Mouse (Mus musculus) hindbrain, embryonic 14.5 days (tissue): ENCODE measurements at regions not wholly inside any gene's neighbourhood (a gene's known extent, or its start where the extent isn't known, plus 50 kb on each side); places are given as distances from the start of the nearest gene placed in this dataset.
A peak's percentile ranks its signal among the peaks of the same experiment; 100 is the strongest.

ENCODE experiments used
- ATAC-seq: fragments of 200-750 bp; cut with Nextera tagmentation; 2 replicates; pipeline ENCODE4 v1.8.0; 2017; ENCODE audit warnings: moderate number of reproducible peaks, mild to moderate bottlenecking, moderate TSS enrichment, moderate library complexity; ENCODE audit not compliant: low FRiP score
- DNase-seq: peaks from one replicate; pipeline ENCODE4 v3.0.0-alpha.2; 2015; ENCODE audit warnings: low spot score
- H3K27ac ChIP-seq: fragments of 300-500 bp; sonication (generic); 2 replicates; pipeline ENCODE4 v1.5.1; 2014; ENCODE audit warnings: mild to moderate bottlenecking, moderate library complexity
- H3K27me3 ChIP-seq: fragments of 300-500 bp; sonication (generic); 2 replicates; pipeline ENCODE4 v1.6.1; 2014; ENCODE audit warnings: mild to moderate bottlenecking, low read length, mixed read lengths; ENCODE audit not compliant: control insufficient read depth, insufficient read depth
- H3K36me3 ChIP-seq: fragments of 300-500 bp; sonication (generic); replicated peaks from 2 replicates; pipeline ENCODE4 v1.6.1; 2014; ENCODE audit not compliant: control insufficient read depth, insufficient read depth
- H3K4me1 ChIP-seq: fragments of 300-500 bp; sonication (generic); replicated peaks from 2 replicates; pipeline ENCODE4 v1.6.1; 2014; ENCODE audit warnings: antibody characterized with exemption, low read length, mixed read lengths; ENCODE audit not compliant: control insufficient read depth, insufficient read depth
- H3K4me2 ChIP-seq: fragments of 300-500 bp; sonication (generic); replicated peaks from 2 replicates; pipeline ENCODE4 v1.6.1; 2014; ENCODE audit warnings: mild to moderate bottlenecking, moderate library complexity
- H3K4me3 ChIP-seq: fragments of 300-500 bp; sonication (generic); replicated peaks from 2 replicates; pipeline ENCODE4 v1.5.1; 2014; ENCODE audit warnings: mild to moderate bottlenecking, low read length
- H3K9ac ChIP-seq: fragments of 300-500 bp; sonication (generic); 2 replicates; pipeline ENCODE4 v1.6.1; 2014
- H3K9me3 ChIP-seq: fragments of 300-500 bp; sonication (generic); 2 replicates; pipeline ENCODE4 v1.6.1; 2016; ENCODE audit warnings: low read length; ENCODE audit not compliant: control insufficient read depth
- WGBS: fragments of 180-500 bp; shearing (Covaris S2); extraction: QIAGEN DNeasy Blood & Tissue Kit; methylation state at CpG from one replicate; pipeline ENCODE4 v1.1.7; 2014; 5-methylcytosine and 5-hydroxymethylcytosine counted together

DNA sequence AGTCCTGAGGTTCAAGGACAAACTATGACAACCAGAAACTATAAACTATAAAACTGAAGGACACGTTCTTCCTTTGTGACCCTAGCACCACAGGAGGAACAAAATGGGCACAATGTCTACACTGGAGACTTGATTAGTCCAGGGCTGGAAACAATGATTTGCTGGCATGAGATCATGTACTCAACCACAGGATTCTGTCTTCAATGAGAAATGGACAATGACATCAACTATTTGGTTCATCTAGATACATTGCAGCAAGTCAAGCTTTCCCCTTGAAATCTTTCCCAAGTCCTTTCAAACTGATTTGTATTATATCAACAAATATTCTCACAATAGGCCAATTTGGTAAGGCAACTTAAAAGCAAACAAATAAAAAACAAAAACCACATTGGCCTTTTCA, 98.6 kb upstream of the Fn1 start:
- no peaks in the 10 kb centered on the region for H3K4me1 ChIP-seq
- no peak overlapping the region for H3K27ac ChIP-seq
- no peak for DNase-seq
- H3K9ac ChIP-seq = no peak overlapping the region
- no peaks in the 10 kb centered on the region for H3K27me3 ChIP-seq
- no peaks in the 10 kb centered on the region for H3K36me3 ChIP-seq
- H3K9me3 ChIP-seq = peaks cover 3% of the 10 kb centered on the region; the same call in 1 of the 2 replicates
- no peak overlapping the region for H3K4me2 ChIP-seq
- no peak overlapping the region for H3K4me3 ChIP-seq
- 76% methylated on average over 1 of the region's 1 CpGs for whole genome bisulfite sequencing
- ATAC-seq = no peak

DNA sequence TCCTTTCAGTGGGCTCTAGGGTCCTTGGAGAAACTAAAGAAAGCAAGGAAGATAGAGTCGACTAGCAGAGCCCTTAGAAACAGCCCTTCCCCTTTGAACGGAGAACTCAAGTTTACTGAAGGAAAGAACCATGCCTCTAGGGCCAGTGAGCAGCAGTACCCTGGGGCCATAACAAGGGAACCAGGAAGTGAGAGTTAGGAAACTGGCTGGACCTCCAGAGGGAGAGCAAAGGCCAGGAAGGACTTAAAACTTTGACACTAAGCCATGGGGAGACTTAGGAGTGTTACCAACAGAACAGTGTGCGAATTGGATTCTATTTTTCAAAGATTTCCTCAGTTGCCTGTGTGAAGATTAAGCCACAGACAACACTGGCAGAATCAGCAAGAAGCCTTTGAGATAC, 82.6 kb upstream of the Fn1 start:
- H3K4me1 ChIP-seq = no peaks in the 10 kb centered on the region
- no peak overlapping the region for H3K4me2 ChIP-seq
- H3K36me3 ChIP-seq = no peaks in the 10 kb centered on the region
- H3K9ac ChIP-seq = no peak overlapping the region
- no peaks in the 10 kb centered on the region for H3K9me3 ChIP-seq
- no peak overlapping the region for H3K4me3 ChIP-seq
- H3K27ac ChIP-seq = no peak overlapping the region
- DNase-seq (no peak), ATAC-seq (no peak)
- 81% methylated on average over 3 of the region's 3 CpGs for WGBS
- H3K27me3 ChIP-seq = no peaks in the 10 kb centered on the region

DNA sequence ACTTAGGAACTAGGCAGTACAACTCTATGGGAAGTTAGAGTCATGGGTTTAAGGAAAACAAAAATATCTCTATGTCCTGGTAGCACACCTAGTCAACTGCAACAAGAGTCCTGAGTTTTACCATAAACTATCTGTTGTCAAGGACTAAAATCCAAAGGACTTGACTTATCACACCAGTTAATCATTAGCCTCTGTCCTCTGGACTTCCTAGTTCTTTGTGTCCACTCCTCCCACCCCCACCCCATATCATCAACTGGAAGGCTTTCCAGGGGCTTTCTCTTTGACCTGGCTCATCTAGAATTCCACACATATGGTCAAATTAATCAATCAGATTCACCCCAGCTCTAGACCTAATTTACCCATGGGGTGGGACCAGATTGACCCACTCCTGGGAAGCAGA, 78.6 kb upstream of the Fn1 start:
- no peak overlapping the region for H3K9ac ChIP-seq
- no peaks in the 10 kb centered on the region for H3K9me3 ChIP-seq
- ATAC-seq (no peak), DNase-seq (no peak)
- no peaks in the 10 kb centered on the region for H3K27me3 ChIP-seq
- H3K4me3 ChIP-seq = no peak overlapping the region
- H3K4me2 ChIP-seq = no peak overlapping the region
- H3K4me1 ChIP-seq = no peaks in the 10 kb centered on the region
- no peaks in the 10 kb centered on the region for H3K36me3 ChIP-seq
- H3K27ac ChIP-seq = no peak overlapping the region

DNA sequence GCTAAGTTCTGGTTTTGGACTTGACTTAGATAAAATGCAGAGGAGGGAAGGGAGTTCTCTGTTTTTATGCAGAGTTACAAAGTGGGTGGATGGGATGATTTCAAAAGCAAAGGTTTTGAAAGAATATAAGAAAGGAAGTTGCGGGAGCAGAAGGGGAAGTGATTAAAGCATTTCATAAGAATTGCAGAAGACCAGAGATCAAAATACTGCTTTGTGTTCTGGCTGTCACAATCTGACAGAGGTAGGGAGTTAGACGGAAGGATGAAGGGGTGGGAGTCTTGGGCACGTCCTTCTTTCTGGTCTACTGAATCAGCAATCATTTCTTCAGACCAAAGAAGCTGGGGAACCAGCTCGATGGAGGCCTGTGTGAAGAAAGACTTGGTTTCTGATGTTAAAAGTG, 78.0 kb upstream of the Fn1 start:
- DNase-seq (no peak), ATAC-seq (no peak)
- Histone ChIP-seq H3K36me3 (no peaks in the 10 kb centered on the region), H3K4me1 (no peaks in the 10 kb centered on the region), H3K4me2 (no peak overlapping the region), H3K9ac (no peak overlapping the region), H3K27me3 (no peaks in the 10 kb centered on the region), H3K4me3 (no peak overlapping the region), H3K27ac (no peak overlapping the region), H3K9me3 (no peaks in the 10 kb centered on the region)
- 82% methylated on average over 4 of the region's 4 CpGs for WGBS

DNA sequence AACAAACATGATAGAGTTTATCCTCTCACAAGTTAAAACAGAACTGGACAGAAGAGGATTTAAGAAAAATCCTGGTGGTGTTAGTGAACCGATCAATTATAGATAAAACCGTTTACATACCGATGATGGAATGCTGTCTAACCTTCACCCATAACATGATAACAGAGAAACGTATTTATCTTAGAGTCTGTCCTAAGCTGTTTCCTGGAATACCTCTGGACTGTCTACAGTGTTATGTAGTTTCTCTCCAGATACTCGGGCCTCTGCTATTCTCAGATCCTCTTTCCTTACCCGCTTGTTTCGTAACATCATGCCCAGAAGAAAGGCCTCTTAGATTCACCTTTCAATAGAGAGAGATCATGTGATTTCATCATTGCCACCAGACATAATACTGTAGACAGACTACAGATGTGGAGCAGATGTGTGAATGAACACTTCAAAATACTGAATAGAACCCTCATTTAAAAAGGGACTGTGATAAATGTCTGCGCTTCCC, 75.9 kb upstream of the Fn1 start:
- H3K4me2 ChIP-seq = no peak overlapping the region
- H3K9me3 ChIP-seq = no peaks in the 10 kb centered on the region
- H3K27ac ChIP-seq = no peak overlapping the region
- H3K9ac ChIP-seq = no peak overlapping the region
- H3K4me3 ChIP-seq = no peak overlapping the region
- WGBS = 94% methylated on average over 8 of the region's 8 CpGs
- no peaks in the 10 kb centered on the region for H3K27me3 ChIP-seq
- no peaks in the 10 kb centered on the region for H3K4me1 ChIP-seq
- no peaks in the 10 kb centered on the region for H3K36me3 ChIP-seq
- DNase-seq (no peak), ATAC-seq (no peak)

DNA sequence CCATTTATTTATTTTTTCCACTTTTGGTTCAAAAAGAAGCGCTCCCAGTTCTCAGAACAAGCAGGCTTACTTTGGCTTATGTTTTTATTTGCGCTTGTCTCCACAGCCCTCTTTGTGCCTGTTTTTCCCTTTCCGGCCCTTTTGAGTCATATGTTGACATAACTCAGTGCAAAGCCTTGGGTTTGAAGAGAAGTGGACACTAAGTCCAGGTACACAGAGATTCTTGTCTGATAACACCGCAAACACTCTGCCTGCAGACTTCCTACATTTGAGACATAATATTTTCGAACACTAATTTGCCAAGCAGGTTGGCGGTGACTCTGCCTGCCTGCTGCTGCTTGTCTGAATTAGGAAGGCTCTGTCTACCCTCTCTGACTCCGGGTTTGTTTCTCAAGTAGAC, 70.8 kb upstream of the Fn1 start:
- Histone ChIP-seq H3K4me1 (no peaks in the 10 kb centered on the region), H3K27ac (no peak overlapping the region), H3K4me2 (no peak overlapping the region), H3K27me3 (no peaks in the 10 kb centered on the region), H3K9ac (no peak overlapping the region), H3K9me3 (no peaks in the 10 kb centered on the region), H3K36me3 (no peaks in the 10 kb centered on the region), H3K4me3 (no peak overlapping the region)
- ATAC-seq = no peak
- 83% methylated on average over 7 of the region's 7 CpGs for WGBS
- no peak for DNase-seq

DNA sequence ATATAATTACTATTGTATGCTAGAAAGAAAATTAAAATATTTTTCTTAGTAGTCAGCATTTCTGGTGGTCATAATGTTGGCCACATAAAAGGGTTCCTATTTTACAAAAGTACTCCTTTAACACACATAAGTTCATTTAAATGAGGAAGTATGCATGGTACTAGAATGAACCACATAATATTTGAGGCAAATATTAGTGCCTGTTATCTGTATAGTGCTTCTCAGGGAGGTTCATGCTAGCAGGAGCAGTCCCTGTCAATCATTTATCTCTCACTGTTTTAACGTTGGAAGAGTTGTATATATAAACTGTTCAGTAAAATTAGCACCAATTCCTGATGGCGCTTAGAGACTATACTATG, 70.0 kb upstream of the Fn1 start:
- WGBS = 73% methylated on average over 2 of the region's 2 CpGs

DNA sequence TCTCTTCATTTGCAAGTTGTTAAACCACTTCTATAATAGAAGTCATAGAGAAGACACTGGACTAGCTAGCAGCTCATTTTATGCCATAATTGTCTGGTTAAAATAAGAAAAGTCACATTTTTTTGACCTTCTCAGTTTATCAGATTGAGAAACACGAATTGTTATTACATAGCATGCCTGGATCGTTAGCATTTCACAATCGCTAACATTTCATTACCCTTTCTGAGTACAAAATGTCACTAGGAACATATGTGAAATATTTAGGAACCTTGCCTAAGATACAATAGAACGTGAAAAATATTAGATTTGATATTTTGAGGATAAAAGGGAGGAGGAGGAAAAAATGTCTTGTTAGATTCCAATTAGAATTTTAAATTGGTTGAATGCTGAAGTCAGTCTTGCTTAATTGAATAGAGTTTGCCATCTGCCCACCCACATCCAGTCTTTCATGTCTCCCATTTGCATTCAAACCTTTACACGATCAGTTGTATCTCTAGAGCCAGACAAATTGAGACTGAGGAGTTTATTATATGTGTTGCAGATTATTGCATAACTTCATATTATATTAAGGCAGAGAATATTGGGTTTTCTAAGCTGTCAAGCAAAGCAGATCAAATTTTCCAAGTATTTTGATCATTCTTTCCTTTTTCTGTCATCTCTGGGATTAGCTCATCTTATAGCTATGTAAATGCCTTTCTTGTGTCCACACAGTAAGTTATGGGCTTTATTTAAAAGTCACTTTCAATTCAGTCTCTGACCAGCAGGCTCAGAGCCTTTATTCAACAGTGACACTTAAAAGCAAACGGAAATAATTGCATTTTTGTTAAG, 69.4 kb upstream of the Fn1 start:
- no peaks in the 10 kb centered on the region for H3K36me3 ChIP-seq
- WGBS = 61% methylated on average over 6 of the region's 6 CpGs
- no peaks in the 10 kb centered on the region for H3K4me1 ChIP-seq
- H3K9me3 ChIP-seq = no peaks in the 10 kb centered on the region
- no peak overlapping the region for H3K9ac ChIP-seq
- peak; percentile 26 for DNase-seq
- no peak overlapping the region for H3K27ac ChIP-seq
- ATAC-seq = no peak
- H3K4me2 ChIP-seq = no peak overlapping the region
- H3K4me3 ChIP-seq = no peak overlapping the region
- no peaks in the 10 kb centered on the region for H3K27me3 ChIP-seq

More for the DNA sequence above, 70.0 kb upstream of the Fn1 start:
- Histone ChIP-seq H3K4me2 (no peak overlapping the region), H3K9me3 (no peaks in the 10 kb centered on the region), H3K36me3 (no peaks in the 10 kb centered on the region), H3K4me1 (no peaks in the 10 kb centered on the region), H3K27ac (no peak overlapping the region), H3K9ac (no peak overlapping the region), H3K27me3 (no peaks in the 10 kb centered on the region), H3K4me3 (no peak overlapping the region)
- ATAC-seq (no peak), DNase-seq (no peak)
